ENCODE assay signal across 9 mouse cellular contexts in the genomic region with DNA sequence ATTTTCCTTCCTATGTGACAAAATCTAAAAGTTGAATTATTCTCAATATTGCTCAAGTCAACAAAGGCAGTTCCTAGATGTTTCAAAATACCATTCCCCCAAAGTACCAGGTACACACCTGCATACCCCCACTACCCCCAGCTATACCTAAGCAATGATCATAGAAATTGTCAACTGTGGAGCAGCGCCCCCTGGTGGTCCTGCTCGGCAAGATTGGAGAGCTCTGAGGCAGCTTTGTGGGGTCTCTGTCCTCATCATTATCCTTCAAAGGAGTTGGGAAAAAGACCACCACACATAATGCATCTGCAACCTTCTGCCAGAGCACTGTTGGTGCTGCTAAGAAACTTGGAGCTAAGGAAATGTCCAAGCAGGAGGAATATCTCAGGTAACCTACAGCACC. TPM values are rescaled to one million over a fixed set of nuclear protein-coding genes. Genes with fewer than 3 reads are reported as not detected.
A peak's percentile ranks its signal among the peaks of the same experiment; 100 is the strongest.
DNase-seq lines count a peak whose midpoint lies in the region; ATAC-seq and TF ChIP-seq lines count a peak whose summit lies in the region.
"Had no signal": no experiment of that assay in that cellular context is flagged by ENCODE, and none has a peak within 500 bp of the region (broad histone marks: within the 10 kb centered on the region; RNA-seq: fewer than 3 reads in every experiment).

No protein-coding gene starts in this region.

- H3K4me1 ChIP-seq in kidney, adult 2 months (ENCODE audit: control insufficient read depth, insufficient read depth, low read length), result no peaks in the 10 kb centered on the region
- no peaks in the 10 kb centered on the region for H3K4me1 ChIP-seq in embryonic facial prominence, embryonic 11.5 days (ENCODE audit: control insufficient read depth, insufficient read depth, low read length)
- H3K4me1 ChIP-seq: lung, embryonic 15.5 days had no signal

- no peak overlapping the region for H3K4me2 ChIP-seq in embryonic facial prominence, embryonic 11.5 days (ENCODE audit: low read depth, low read length)
- H3K4me2 ChIP-seq: lung, embryonic 15.5 days had no signal

- H3K36me3 ChIP-seq in kidney, adult 2 months (ENCODE audit: control insufficient read depth, insufficient read depth, low read length), result no peaks in the 10 kb centered on the region
- no peaks in the 10 kb centered on the region for H3K36me3 ChIP-seq in embryonic facial prominence, embryonic 11.5 days (replicated peaks; ENCODE audit: control insufficient read depth, insufficient read depth, low read depth, low read length)
- H3K36me3 ChIP-seq: lung, embryonic 15.5 days had no signal

- no peaks in the 10 kb centered on the region for H3K9me3 ChIP-seq in embryonic facial prominence, embryonic 11.5 days (replicated peaks; ENCODE audit: control insufficient read depth, low read length)
- H3K9me3 ChIP-seq: lung, embryonic 15.5 days had no signal

- TF ChIP-seq CTCF in kidney, adult 2 months (conservative IDR thresholded peaks at IDR 0.05; ENCODE audit: insufficient read depth, insufficient read length, low read depth, low read length), result peak; percentile 75

- no peak overlapping the region for H3K27ac ChIP-seq in kidney, adult 2 months (ENCODE audit: insufficient read depth, low read depth, low read length)
- H3K27ac ChIP-seq in embryonic facial prominence, embryonic 11.5 days (replicated peaks; ENCODE audit: low read depth, low read length), result no peak overlapping the region
- H3K27ac ChIP-seq: lung, embryonic 15.5 days had no signal

- H3K9ac ChIP-seq in embryonic facial prominence, embryonic 11.5 days (replicated peaks; ENCODE audit: low read length), result no peak overlapping the region
- H3K9ac ChIP-seq: lung, embryonic 15.5 days had no signal

- H3K4me3 ChIP-seq in kidney, adult 2 months (ENCODE audit: insufficient read depth, low read depth, low read length), result no peak overlapping the region
- no peak overlapping the region for H3K4me3 ChIP-seq in embryonic facial prominence, embryonic 11.5 days (ENCODE audit: low read depth, low read length)
- H3K4me3 ChIP-seq: lung, embryonic 15.5 days had no signal

- H3K27me3 ChIP-seq in kidney, adult 2 months (replicated peaks; ENCODE audit: control insufficient read depth, insufficient read depth, low read length), result no peaks in the 10 kb centered on the region; the same call in 1 of the 2 replicates
- no peaks in the 10 kb centered on the region for H3K27me3 ChIP-seq in embryonic facial prominence, embryonic 11.5 days (ENCODE audit: control insufficient read depth, insufficient read depth, low read length)
- H3K27me3 ChIP-seq: lung, embryonic 15.5 days had no signal

- WGBS in kidney, adult 2 months, result 2% methylated on average over 2 of the region's 2 CpGs
- WGBS in embryonic facial prominence, embryonic 11.5 days, result 0% methylated on average over 2 of the region's 2 CpGs

- no peak for ATAC-seq in embryonic facial prominence, embryonic 11.5 days (replicated peaks; ENCODE audit: insufficient number of reproducible peaks, low FRiP score, low TSS enrichment, low read depth)
- ATAC-seq in monocyte, adult 5-6 weeks (replicated peaks; ENCODE audit: insufficient number of reproducible peaks, low FRiP score, low TSS enrichment, poor library complexity, severe bottlenecking), result no peak

- TF ChIP-seq POLR2A in kidney, adult 2 months (IDR thresholded peaks at IDR 0.05; ENCODE audit: low read depth, low read length), result no peak

- peak; percentile 36 for DNase-seq in kidney, adult 2 months
- no peak for DNase-seq in kidney, adult 11 months
- DNase-seq in CD8-positive naive resting alpha-beta T cell, adult 2 months (ENCODE audit: low read depth in 2 of 2, low spot score in 2 of 2), result peak; percentile 35 to 48
- DNase-seq in adrenal gland, adult 2 months, result peak; percentile 46
- peak; percentile 75 for DNase-seq in embryonic facial prominence, embryonic 11.5 days (ENCODE audit: low spot score)
- peak; percentile 19 to 30 for DNase-seq in layer of hippocampus, postnatal 14 days (ENCODE audit: low spot score in 2 of 2)
- peak; percentile 77 for DNase-seq in retina, embryonic 14.5 days (ENCODE audit: low spot score)

RNA-seq across cellular contexts. Expression of a gene that starts 46.4 kb away (rescaled TPM):
- polyA plus RNA-seq in kidney, adult 2 months (2012; rRNA removed), result 0.59 and 0.94 TPM in 2 replicates
- total RNA-seq in adrenal gland, adult 2 months (2021), result 10 to 100 TPM; 42.7 to 62.6 TPM
- polyA plus RNA-seq in adrenal gland, adult 2 months (2012; rRNA removed), result 58.8 and 81.7 TPM in 2 replicates
- 5.0 and 7.8 TPM in 2 replicates for polyA plus RNA-seq in embryonic facial prominence, embryonic 11.5 days (2014; fragmentation: Nextera tagmentation; extraction: Ambion mirVana)
- 1 to 10 TPM in 1 of 2 experiments, under 1 TPM in 1; 0.62 to 1.1 TPM for total RNA-seq in layer of hippocampus, postnatal 14 days (2021)
- total RNA-seq in monocyte, adult 5-6 weeks (2017), result not detected in 3 replicates

RNA-seq across cellular contexts. Expression of a gene that starts 56.5 kb away (rescaled TPM):
- 14.7 and 15.5 TPM in 2 replicates for polyA plus RNA-seq in kidney, adult 2 months (2012; rRNA removed)
- 10 to 100 TPM; 35.9 to 46.1 TPM for total RNA-seq in adrenal gland, adult 2 months (2021)
- polyA plus RNA-seq in adrenal gland, adult 2 months (2012; rRNA removed), result 16.4 and 18.6 TPM in 2 replicates
- polyA plus RNA-seq in embryonic facial prominence, embryonic 11.5 days (2014; fragmentation: Nextera tagmentation; extraction: Ambion mirVana), result 85.5 and 87.6 TPM in 2 replicates
- total RNA-seq in layer of hippocampus, postnatal 14 days (2021), result 10 to 100 TPM; 22.6 to 27.3 TPM
- total RNA-seq in monocyte, adult 5-6 weeks (2017), result 6.2 to 12.3 TPM (median 8.9 TPM) in 3 replicates

Comparison
In these comparisons a context has a peak if more than half of its experiments do, and no peak if none do; other contexts are left out.
1. RNA of a gene that starts 46.4 kb away (total RNA-seq): 42.7 to 62.6 TPM in adrenal gland, adult 2 months; 0.62 to 1.1 TPM in layer of hippocampus, postnatal 14 days and not detected in monocyte, adult 5-6 weeks; every median in the first group is over 10 times any median in the second.